Comparison of ENCODE assay signal across 8 mouse cellular contexts in genomic region chr5:148792736-148793440, GRCm38 (mm10).
A peak's percentile ranks its signal among the peaks of the same experiment; 100 is the strongest.
DNase-seq lines count a peak whose midpoint lies in the region; ATAC-seq and TF ChIP-seq lines count a peak whose summit lies in the region.

No protein-coding gene starts in this region.

- H3K27ac ChIP-seq in ES-E14 (ENCODE audit: insufficient read depth, low read depth, low read length, poor library complexity, severe bottlenecking) = no peak overlapping the region
- no peak overlapping the region for H3K27ac ChIP-seq in hindbrain, embryonic 11.5 days (ENCODE audit: low read depth, low read length)

- in situ Hi-C loops in ES-E14 (cut with MboI; ENCODE audit: low sequenced_read_pairs in 2 of 2, unreplicated experiment in 2 of 2) = no loop called here

- no peaks in the 10 kb centered on the region for H3K27me3 ChIP-seq in hindbrain, embryonic 11.5 days (ENCODE audit: control insufficient read depth, insufficient read depth, low read length)

- H3K9me3 ChIP-seq in ES-E14 (ENCODE audit: control insufficient read depth, insufficient read depth, low read depth, low read length) = no peaks in the 10 kb centered on the region
- H3K9me3 ChIP-seq in hindbrain, embryonic 11.5 days (ENCODE audit: control insufficient read depth, low read length) = no peaks in the 10 kb centered on the region

- no peak overlapping the region for H3K9ac ChIP-seq in ES-E14 (ENCODE audit: insufficient read depth, low read depth, low read length, poor library complexity, severe bottlenecking)
- no peak overlapping the region for H3K9ac ChIP-seq in hindbrain, embryonic 11.5 days (ENCODE audit: low read depth, low read length)

- peaks cover 2 to 17% of the 10 kb centered on the region in 2 experiments for H3K4me1 ChIP-seq in ES-E14 (ENCODE audit: control insufficient read depth in 2 of 2, insufficient read depth in 2 of 2, low read length in 2 of 2, poor library complexity in 1 of 2)
- H3K4me1 ChIP-seq in hindbrain, embryonic 11.5 days (replicated peaks; ENCODE audit: control insufficient read depth, insufficient read depth, low read length) = no peaks in the 10 kb centered on the region; the same call in 1 of the 2 replicates

- H3K4me2 ChIP-seq in hindbrain, embryonic 11.5 days (replicated peaks; ENCODE audit: low read depth, low read length) = peak overlapping the region; percentile 8; the same call in 1 of the 2 replicates

- 0 out of 4 replicates have a peak overlapping the region, but pooled peaks of 1 of the 2 experiments have one; percentile 21 for H3K4me3 ChIP-seq in ES-E14 (ENCODE audit: insufficient read depth in 1 of 2, low read depth in 1 of 2, low read length in 2 of 2, poor library complexity in 1 of 2, severe bottlenecking in 1 of 2)
- H3K4me3 ChIP-seq in hindbrain, embryonic 11.5 days (ENCODE audit: low read depth, low read length) = no peak overlapping the region

- no peaks in the 10 kb centered on the region for H3K36me3 ChIP-seq in ES-E14 (ENCODE audit: control insufficient read depth, insufficient read depth, low read length, poor library complexity, severe bottlenecking)
- H3K36me3 ChIP-seq in hindbrain, embryonic 11.5 days (ENCODE audit: control insufficient read depth, insufficient read depth, low read length) = no peaks in the 10 kb centered on the region

- DNase-seq in ES-E14 (ENCODE audit: low read depth, low spot score) = peak; percentile 81
- peak; percentile 86 for DNase-seq in brain, adult 2 months (ENCODE audit: low read depth, low spot score)
- DNase-seq in hindbrain, embryonic 11.5 days (ENCODE audit: low spot score) = peak; percentile 93
- peak; percentile 95 for DNase-seq in layer of hippocampus, postnatal 10 days (ENCODE audit: low spot score in 2 of 2)
- DNase-seq in right cerebral cortex, adult 2 months (ENCODE audit: low spot score in 2 of 2) = peak; percentile 89 to 96
- DNase-seq in urinary bladder, adult 2 months (ENCODE audit: low spot score) = peak; percentile 72

- ATAC-seq in erythroblast, adult 5-6 weeks (replicated peaks; ENCODE audit: low FRiP score, poor library complexity, severe bottlenecking) = peak; percentile 63; the same call in 1 of the 2 replicates
- ATAC-seq in hindbrain, embryonic 11.5 days (ENCODE audit: low FRiP score) = no peak
- peak; percentile 77 for ATAC-seq in megakaryocyte, adult 5-6 weeks (ENCODE audit: poor library complexity, severe bottlenecking)

- 9% methylated on average over 14 of the region's 14 CpGs for WGBS in hindbrain, embryonic 11.5 days

TF ChIP-seq in ES-E14, 5 proteins besides CTCF, POLR2A, EP300 and RAD21:
- TF ChIP-seq MAFK (IDR thresholded peaks at IDR 0.05; ENCODE audit: insufficient read depth, low read depth, low read length) = no peak
- TF ChIP-seq ZNF384 (IDR thresholded peaks at IDR 0.05; ENCODE audit: low read depth, low read length) = peak; percentile 33; the same call in 1 of the 2 replicates
- no peak for TF ChIP-seq HCFC1 (IDR thresholded peaks at IDR 0.05; ENCODE audit: borderline replicate concordance, insufficient read depth, low read length)
- TF ChIP-seq CHD2 (IDR thresholded peaks at IDR 0.05; ENCODE audit: low read depth, low read length) = no peak
- TF ChIP-seq ZC3H11A (IDR thresholded peaks at IDR 0.05; ENCODE audit: borderline replicate concordance, low read depth, low read length) = peak; percentile 70; the same call in 1 of the 2 replicates
